Mouse (Mus musculus) hindbrain, embryonic 14.5 days (tissue): ENCODE data around the gene Anapc15-ps. TPM values are rescaled to one million over a fixed set of nuclear protein-coding genes. Genes with fewer than 3 reads are reported as not detected.

Source experiments
- ATAC-seq: fragments of 200-750 bp; cut with Nextera tagmentation; 2 replicates; pipeline ENCODE4 v1.8.0; 2017; ENCODE audit warnings: moderate number of reproducible peaks, mild to moderate bottlenecking, moderate TSS enrichment, moderate library complexity; ENCODE audit not compliant: low FRiP score
- DNase-seq: peaks from one replicate; pipeline ENCODE4 v3.0.0-alpha.2; 2015; ENCODE audit warnings: low spot score
- H3K27ac ChIP-seq: fragments of 300-500 bp; sonication (generic); 2 replicates; pipeline ENCODE4 v1.5.1; 2014; ENCODE audit warnings: mild to moderate bottlenecking, moderate library complexity
- H3K27me3 ChIP-seq: fragments of 300-500 bp; sonication (generic); 2 replicates; pipeline ENCODE4 v1.6.1; 2014; ENCODE audit warnings: mild to moderate bottlenecking, low read length, mixed read lengths; ENCODE audit not compliant: control insufficient read depth, insufficient read depth
- H3K36me3 ChIP-seq: fragments of 300-500 bp; sonication (generic); replicated peaks from 2 replicates; pipeline ENCODE4 v1.6.1; 2014; ENCODE audit not compliant: control insufficient read depth, insufficient read depth
- H3K4me1 ChIP-seq: fragments of 300-500 bp; sonication (generic); replicated peaks from 2 replicates; pipeline ENCODE4 v1.6.1; 2014; ENCODE audit warnings: antibody characterized with exemption, low read length, mixed read lengths; ENCODE audit not compliant: control insufficient read depth, insufficient read depth
- H3K4me2 ChIP-seq: fragments of 300-500 bp; sonication (generic); replicated peaks from 2 replicates; pipeline ENCODE4 v1.6.1; 2014; ENCODE audit warnings: mild to moderate bottlenecking, moderate library complexity
- H3K4me3 ChIP-seq: fragments of 300-500 bp; sonication (generic); replicated peaks from 2 replicates; pipeline ENCODE4 v1.5.1; 2014; ENCODE audit warnings: mild to moderate bottlenecking, low read length
- H3K9ac ChIP-seq: fragments of 300-500 bp; sonication (generic); 2 replicates; pipeline ENCODE4 v1.6.1; 2014
- H3K9me3 ChIP-seq: fragments of 300-500 bp; sonication (generic); 2 replicates; pipeline ENCODE4 v1.6.1; 2016; ENCODE audit warnings: low read length; ENCODE audit not compliant: control insufficient read depth
- WGBS: fragments of 180-500 bp; shearing (Covaris S2); extraction: QIAGEN DNeasy Blood & Tissue Kit; methylation state at CpG from one replicate; pipeline ENCODE4 v1.1.7; 2014; 5-methylcytosine and 5-hydroxymethylcytosine counted together
- polyA plus RNA-seq: library from polyadenylated mRNA; unstranded; fragments of >200 nt; fragmentation: Nextera tagmentation; extraction: Ambion mirVana; gene quantifications from 2 replicates; pipeline ENCODE4 v1.2.1, GENCODE M21; 2014

The Anapc15-ps gene
- polyA plus RNA-seq, 1 experiment from 2014 or later = not detected

DNA sequence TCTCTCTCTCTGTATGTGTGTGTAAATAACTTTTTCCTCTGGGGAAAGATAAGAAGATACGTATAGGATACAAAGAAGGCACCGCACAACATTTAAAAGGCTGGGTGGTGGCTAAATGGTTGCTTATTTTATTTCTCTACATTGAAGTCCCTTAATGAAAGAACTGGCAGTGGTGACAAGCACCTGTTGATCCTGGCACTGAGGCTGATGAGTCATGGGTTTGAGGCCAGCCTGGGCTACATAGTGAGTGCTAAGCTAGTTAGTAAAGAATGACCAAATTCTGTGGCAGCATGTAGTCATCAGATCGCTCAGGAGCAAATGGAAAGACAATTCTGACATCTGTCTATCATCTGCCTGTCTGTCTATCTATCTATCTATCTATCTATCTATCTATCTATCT lies 10.5 kb upstream of the Anapc15-ps start:
- no peak for DNase-seq
- no peak overlapping the region for H3K9ac ChIP-seq
- H3K4me2 ChIP-seq = no peak overlapping the region
- H3K27ac ChIP-seq = no peak overlapping the region
- H3K4me3 ChIP-seq = no peak overlapping the region
- ATAC-seq = no peak
- WGBS = over 99% methylated on average over 3 of the region's 3 CpGs
- peaks cover 16% of the 10 kb centered on the region; the same call in 1 of the 2 replicates for H3K4me1 ChIP-seq
- no peaks in the 10 kb centered on the region for H3K9me3 ChIP-seq
- H3K27me3 ChIP-seq = no peaks in the 10 kb centered on the region
- no peaks in the 10 kb centered on the region for H3K36me3 ChIP-seq

DNA sequence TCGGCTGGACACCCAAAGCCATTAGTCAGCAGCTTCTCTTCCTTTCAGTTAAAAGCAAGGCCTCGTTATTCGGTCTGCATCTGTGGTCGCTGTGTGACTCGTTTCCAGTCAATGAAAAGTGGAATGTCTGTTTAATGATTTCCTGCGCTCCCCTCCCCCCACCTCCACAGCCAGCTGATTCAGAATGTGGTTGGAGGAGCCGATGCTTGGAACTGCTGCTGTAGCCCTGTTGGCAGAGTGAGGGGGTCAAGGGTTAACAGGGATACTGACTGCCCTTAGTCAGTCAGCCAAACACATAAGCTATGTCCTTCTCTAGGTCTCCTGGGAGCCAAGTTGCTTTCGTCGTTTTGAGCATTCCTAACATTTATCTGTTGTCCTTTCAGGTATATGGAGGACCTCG lies 9.7 kb upstream of the Anapc15-ps start:
- 73% methylated on average over 10 of the region's 10 CpGs for WGBS
- H3K4me1 ChIP-seq = peaks cover 16% of the 10 kb centered on the region; the same call in 1 of the 2 replicates

GRCm38 (mm10) chr10:95682091-95682740 lies 9.0 kb upstream of the Anapc15-ps start:
- ATAC-seq = no peak
- no peaks in the 10 kb centered on the region for H3K27me3 ChIP-seq
- H3K27ac ChIP-seq = no peak overlapping the region
- 89% methylated on average over 9 of the region's 9 CpGs for WGBS
- no peak overlapping the region for H3K4me3 ChIP-seq
- no peak overlapping the region for H3K4me2 ChIP-seq
- no peak overlapping the region for H3K9ac ChIP-seq
- H3K4me1 ChIP-seq = peaks cover 16% of the 10 kb centered on the region; the same call in 1 of the 2 replicates
- H3K36me3 ChIP-seq = no peaks in the 10 kb centered on the region
- H3K9me3 ChIP-seq = no peaks in the 10 kb centered on the region
- DNase-seq = no peak

More for the DNA sequence above, 9.7 kb upstream of the Anapc15-ps start:
- H3K4me2 ChIP-seq = no peak overlapping the region
- ATAC-seq (no peak), DNase-seq (no peak)
- no peaks in the 10 kb centered on the region for H3K9me3 ChIP-seq
- no peak overlapping the region for H3K9ac ChIP-seq
- H3K36me3 ChIP-seq = no peaks in the 10 kb centered on the region
- H3K27me3 ChIP-seq = no peaks in the 10 kb centered on the region
- H3K27ac ChIP-seq = no peak overlapping the region
- H3K4me3 ChIP-seq = no peak overlapping the region

DNA sequence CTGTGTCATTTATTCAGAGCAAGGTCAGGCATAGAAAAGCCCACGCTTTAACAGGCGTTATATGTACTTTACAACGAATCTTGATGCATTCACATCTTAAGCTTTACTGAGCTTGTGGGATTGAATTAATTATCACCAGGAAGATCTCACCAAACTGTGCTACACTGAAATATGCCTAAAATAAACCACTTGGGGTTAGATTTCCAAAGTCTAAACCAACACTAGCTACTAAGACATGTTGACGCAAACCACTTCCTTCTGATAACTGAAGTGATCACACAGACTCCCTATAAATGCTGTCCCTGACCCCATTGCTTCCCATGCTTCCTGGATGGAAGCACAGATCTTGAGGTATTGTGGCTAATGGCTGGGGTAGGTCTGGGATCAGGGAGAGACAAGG lies 8.2 kb upstream of the Anapc15-ps start:
- H3K36me3 ChIP-seq = no peaks in the 10 kb centered on the region
- peak overlapping the region; percentile 43 for H3K4me2 ChIP-seq
- H3K9me3 ChIP-seq = no peaks in the 10 kb centered on the region
- WGBS = 85% methylated on average over 4 of the region's 4 CpGs
- no peaks in the 10 kb centered on the region for H3K27me3 ChIP-seq
- no peak overlapping the region for H3K27ac ChIP-seq
- peaks cover 16% of the 10 kb centered on the region; the same call in 1 of the 2 replicates for H3K4me1 ChIP-seq
- no peak for DNase-seq
- H3K9ac ChIP-seq = no peak overlapping the region
- no peak for ATAC-seq
- H3K4me3 ChIP-seq = no peak overlapping the region

DNA sequence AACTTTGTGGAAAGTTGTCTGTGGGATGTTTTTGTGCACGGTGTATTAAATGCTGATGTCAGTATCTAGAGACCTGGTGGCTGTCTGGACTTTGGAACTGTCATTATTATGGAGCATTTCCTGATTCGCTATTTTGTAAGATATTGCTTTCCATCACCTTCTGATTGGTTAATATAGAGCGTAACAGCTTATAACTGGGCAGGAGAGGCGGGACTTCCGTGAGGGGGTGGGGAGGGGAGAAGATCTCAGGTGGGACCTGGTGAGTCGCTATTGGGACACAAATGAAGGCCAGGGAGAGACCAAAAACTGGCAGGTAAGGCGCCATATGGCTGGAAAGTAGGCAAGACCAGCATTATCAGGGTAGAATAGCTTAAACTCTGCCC lies 7.8 kb upstream of the Anapc15-ps start:
- Histone ChIP-seq H3K9ac (no peak overlapping the region), H3K36me3 (no peaks in the 10 kb centered on the region), H3K27ac (no peak overlapping the region), H3K4me3 (peak overlapping the region; percentile 16; the same call in 1 of the 2 replicates), H3K4me1 (peaks cover 16% of the 10 kb centered on the region; the same call in 1 of the 2 replicates), H3K4me2 (peak overlapping the region; percentile 43), H3K9me3 (no peaks in the 10 kb centered on the region), H3K27me3 (no peaks in the 10 kb centered on the region)
- DNase-seq = peak; percentile 36
- 51% methylated on average over 7 of the region's 7 CpGs for WGBS
- peak; percentile 32; the same call in 1 of the 2 replicates for ATAC-seq

GRCm38 (mm10) chr10:95680153-95681057 lies 7.2 kb upstream of the Anapc15-ps start:
- Histone ChIP-seq H3K27ac (no peak overlapping the region), H3K36me3 (no peaks in the 10 kb centered on the region), H3K9me3 (no peaks in the 10 kb centered on the region), H3K4me2 (peak overlapping the region; percentile 43), H3K4me3 (peak overlapping the region; percentile 16; the same call in 1 of the 2 replicates), H3K9ac (no peak overlapping the region), H3K27me3 (no peaks in the 10 kb centered on the region), H3K4me1 (peaks cover 16% of the 10 kb centered on the region; the same call in 1 of the 2 replicates)
- 34% methylated on average over 28 of the region's 28 CpGs for WGBS
- ATAC-seq (no peak), DNase-seq (no peak)

GRCm38 (mm10) chr10:95679131-95679530 lies 5.9 kb upstream of the Anapc15-ps start:
- DNase-seq = no peak
- Histone ChIP-seq H3K27me3 (no peaks in the 10 kb centered on the region), H3K4me3 (no peak overlapping the region), H3K27ac (no peak overlapping the region), H3K4me1 (0 out of 2 replicates have a peak, but pooled peaks cover 10% of the 10 kb centered on the region), H3K9ac (no peak overlapping the region), H3K36me3 (no peaks in the 10 kb centered on the region), H3K9me3 (no peaks in the 10 kb centered on the region), H3K4me2 (no peak overlapping the region)
- no peak for ATAC-seq
- 75% methylated on average over 5 of the region's 5 CpGs for WGBS

- Histone ChIP-seq H3K27me3 (no peaks in the 10 kb centered on the region), H3K9ac (no peak overlapping the region), H3K36me3 (no peaks in the 10 kb centered on the region), H3K4me3 (no peak overlapping the region), H3K4me2 (no peak overlapping the region), H3K4me1 (0 out of 2 replicates have a peak, but pooled peaks cover 10% of the 10 kb centered on the region), H3K27ac (no peak overlapping the region), H3K9me3 (no peaks in the 10 kb centered on the region)
- no peak for DNase-seq
- ATAC-seq = no peak
- WGBS = 85% methylated on average over 2 of the region's 2 CpGs
Measured at GRCm38 (mm10) chr10:95678661-95679060, 5.4 kb upstream of the Anapc15-ps start.

- ATAC-seq (no peak), DNase-seq (no peak)
- H3K4me2 ChIP-seq = no peak overlapping the region
- H3K9ac ChIP-seq = no peak overlapping the region
- 72% methylated on average over 7 of the region's 7 CpGs for WGBS
- H3K4me1 ChIP-seq = 0 out of 2 replicates have a peak, but pooled peaks cover 10% of the 10 kb centered on the region
- H3K27me3 ChIP-seq = no peaks in the 10 kb centered on the region
- H3K4me3 ChIP-seq = no peak overlapping the region
- no peak overlapping the region for H3K27ac ChIP-seq
- H3K9me3 ChIP-seq = no peaks in the 10 kb centered on the region
- no peaks in the 10 kb centered on the region for H3K36me3 ChIP-seq
Measured at GRCm38 (mm10) chr10:95678241-95678640, 5.0 kb upstream of the Anapc15-ps start.
